Mouse (Mus musculus) stomach, embryonic 15.5 days (tissue): Measurements from ENCODE around the gene Slc4a4. TPM values are rescaled to one million over a fixed set of nuclear protein-coding genes. Genes with fewer than 3 reads are reported as not detected.

Source experiments
- ATAC-seq: fragments of 200-750 bp; cut with Nextera tagmentation; 2 replicates; pipeline ENCODE4 v1.8.0; 2017; ENCODE audit warnings: low read depth, moderate number of reproducible peaks, moderate TSS enrichment; ENCODE audit not compliant: insufficient read depth, low FRiP score
- H3K27ac ChIP-seq: fragments of 300-500 bp; sonication (generic); 2 replicates; pipeline ENCODE4 v1.5.1; 2015; ENCODE audit warnings: mild to moderate bottlenecking, inconsistent platforms
- H3K27me3 ChIP-seq: fragments of 300-500 bp; sonication (generic); replicated peaks from 2 replicates; pipeline ENCODE4 v1.6.1; 2015; ENCODE audit warnings: inconsistent platforms
- H3K36me3 ChIP-seq: fragments of 300-500 bp; sonication (generic); 2 replicates; pipeline ENCODE4 v1.6.1; 2015; ENCODE audit warnings: inconsistent platforms
- H3K4me1 ChIP-seq: fragments of 300-500 bp; sonication (generic); 2 replicates; pipeline ENCODE4 v1.6.1; 2015; ENCODE audit warnings: inconsistent platforms
- H3K4me2 ChIP-seq: fragments of 300-500 bp; sonication (generic); 2 replicates; pipeline ENCODE4 v1.6.1; 2015; ENCODE audit warnings: mild to moderate bottlenecking, inconsistent platforms
- H3K4me3 ChIP-seq: fragments of 300-500 bp; sonication (generic); replicated peaks from 2 replicates; pipeline ENCODE4 v1.5.1; 2015; ENCODE audit warnings: inconsistent platforms
- H3K9ac ChIP-seq: fragments of 300-500 bp; sonication (generic); 2 replicates; pipeline ENCODE4 v1.6.1; 2015; ENCODE audit warnings: inconsistent platforms
- H3K9me3 ChIP-seq: fragments of 300-500 bp; sonication (generic); 2 replicates; pipeline ENCODE4 v1.6.1; 2016; ENCODE audit warnings: inconsistent platforms
- WGBS: fragments of 180-500 bp; shearing (Covaris S2); methylation state at CpG from one replicate; pipeline ENCODE4 v1.1.7; 2015; 5-methylcytosine and 5-hydroxymethylcytosine counted together
- polyA plus RNA-seq: library from polyadenylated mRNA; unstranded; fragments of >200 nt; fragmentation: Nextera tagmentation; extraction: Ambion mirVana; gene quantifications from 2 replicates; pipeline ENCODE4 v1.2.1, GENCODE M21; 2015

Slc4a4 gene
- polyA plus RNA-seq, 1 experiment from 2014 or later = 4.3 TPM

DNA sequence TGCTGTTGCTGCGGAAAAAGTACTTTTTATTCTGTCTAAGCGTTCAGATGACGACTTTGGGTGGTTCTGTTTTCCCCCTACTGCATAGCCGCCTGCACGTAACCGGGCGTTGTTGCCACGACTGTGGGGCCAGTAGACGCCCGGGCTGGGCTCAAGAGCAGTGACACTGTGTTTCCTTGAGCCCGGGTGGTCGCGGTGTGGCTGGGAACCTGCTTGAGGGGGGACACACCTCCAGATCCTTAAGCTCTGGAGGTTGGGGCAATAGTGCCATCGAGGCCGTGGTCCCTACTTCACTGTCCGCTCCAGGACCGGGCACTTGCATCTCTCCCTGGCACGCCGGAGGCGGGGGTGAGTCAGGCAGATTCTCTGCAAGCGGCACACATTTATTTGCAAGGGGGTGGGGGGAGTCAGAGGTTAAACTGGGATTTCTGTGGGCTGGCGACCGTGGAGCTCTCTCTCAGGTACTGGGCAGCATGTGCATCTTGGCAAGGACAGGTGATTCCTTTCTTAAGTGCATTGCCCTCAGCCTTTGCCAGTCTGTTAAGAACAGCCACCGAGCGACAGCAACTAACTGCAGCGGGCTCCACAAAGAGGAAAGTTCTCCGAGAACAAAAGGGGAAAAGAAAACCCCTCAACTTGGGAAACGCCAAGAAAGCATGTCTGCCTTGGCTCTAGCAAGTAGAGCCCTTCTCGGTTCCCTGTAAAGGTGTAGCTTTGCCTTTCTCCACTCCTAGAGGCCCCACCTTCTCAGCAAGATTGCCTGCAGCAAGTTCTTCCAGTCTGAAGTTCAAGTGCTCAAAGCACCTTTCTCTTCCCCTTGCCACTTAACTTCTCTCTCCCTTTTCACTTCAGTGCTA is 1.2 kb downstream of the Slc4a4 start:
- peak; percentile 34; the same call in 1 of the 2 replicates for ATAC-seq
- no peaks in the 10 kb centered on the region for H3K9me3 ChIP-seq
- peak overlapping the region; percentile 23; the same call in 1 of the 2 replicates for H3K27ac ChIP-seq
- no peaks in the 10 kb centered on the region for H3K27me3 ChIP-seq
- peak overlapping the region; percentile 85 for H3K4me2 ChIP-seq
- 0 out of 2 replicates have a peak, but pooled peaks cover 3% of the 10 kb centered on the region for H3K4me1 ChIP-seq
- H3K4me3 ChIP-seq = peak overlapping the region; percentile 69
- H3K36me3 ChIP-seq = no peaks in the 10 kb centered on the region
- H3K9ac ChIP-seq = peak overlapping the region; percentile 63
- WGBS = 3% methylated on average over 29 of the region's 29 CpGs

DNA sequence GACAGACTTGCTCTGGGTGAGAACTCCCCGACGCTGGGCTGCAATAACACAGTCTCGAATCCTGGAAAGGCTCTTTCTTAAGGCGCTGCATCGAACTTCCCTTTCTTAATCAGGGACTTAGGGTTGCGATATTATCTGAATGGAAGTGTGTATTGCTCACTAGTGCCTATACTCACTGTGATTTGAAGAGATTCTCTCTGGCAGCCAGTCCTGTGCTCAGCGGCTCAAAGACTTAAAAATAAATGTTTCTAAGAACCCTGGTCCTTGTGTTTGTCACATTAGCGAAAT is 1.7 kb downstream of the Slc4a4 start:
- H3K9ac ChIP-seq = no peak overlapping the region
- ATAC-seq = no peak
- H3K27me3 ChIP-seq = no peaks in the 10 kb centered on the region
- 28% methylated on average over 8 of the region's 8 CpGs for WGBS
- peak overlapping the region; percentile 23; the same call in 1 of the 2 replicates for H3K27ac ChIP-seq
- peak overlapping the region; percentile 85 for H3K4me2 ChIP-seq
- H3K36me3 ChIP-seq = no peaks in the 10 kb centered on the region
- 0 out of 2 replicates have a peak, but pooled peaks cover 3% of the 10 kb centered on the region for H3K4me1 ChIP-seq
- H3K4me3 ChIP-seq = peak overlapping the region; percentile 69
- H3K9me3 ChIP-seq = no peaks in the 10 kb centered on the region

DNA sequence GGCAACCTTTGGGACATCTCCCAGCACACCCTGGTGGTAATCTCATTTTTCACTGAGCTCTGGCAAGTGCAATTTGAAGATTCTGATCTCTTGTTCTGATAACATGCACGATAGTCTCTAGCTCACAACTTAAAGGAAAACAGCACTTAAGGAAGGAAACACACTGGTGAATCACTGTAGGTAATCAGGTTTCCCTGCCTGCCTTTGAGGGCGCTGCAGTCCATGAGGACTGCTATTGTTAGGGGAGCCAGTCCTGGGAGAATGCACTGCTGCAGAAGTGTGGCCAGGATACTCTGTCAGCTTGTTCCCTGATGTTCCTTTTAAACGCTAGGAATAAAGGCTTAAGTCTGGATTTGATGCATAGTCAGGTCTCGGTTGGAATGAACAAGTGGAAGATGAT is 2.7 kb downstream of the Slc4a4 start:
- Histone ChIP-seq H3K4me3 (no peak overlapping the region), H3K9ac (no peak overlapping the region), H3K4me2 (no peak overlapping the region), H3K27ac (no peak overlapping the region), H3K36me3 (no peaks in the 10 kb centered on the region), H3K9me3 (no peaks in the 10 kb centered on the region), H3K4me1 (0 out of 2 replicates have a peak, but pooled peaks cover 3% of the 10 kb centered on the region), H3K27me3 (no peaks in the 10 kb centered on the region)
- ATAC-seq = no peak
- WGBS = 30% methylated on average over 4 of the region's 4 CpGs

DNA sequence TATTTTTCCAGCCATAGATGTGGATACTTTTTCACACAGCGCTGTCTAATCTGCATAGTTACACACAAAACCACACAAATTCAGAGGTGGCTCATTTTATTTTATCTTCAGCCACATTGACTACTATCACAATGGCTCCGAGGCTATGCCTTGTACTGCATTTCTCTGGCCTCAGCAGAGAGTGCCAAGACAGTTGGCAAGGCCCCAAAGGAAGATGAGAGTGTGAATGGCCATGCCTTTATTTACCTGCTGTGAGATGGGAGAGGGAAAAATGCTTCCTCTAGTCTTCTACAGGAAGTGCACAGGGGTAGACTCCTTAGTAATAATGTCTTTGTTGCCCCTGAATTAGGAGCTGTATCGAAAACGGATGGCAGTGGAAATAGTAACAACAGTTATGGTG is 3.5 kb downstream of the Slc4a4 start:
- Histone ChIP-seq H3K27ac (no peak overlapping the region), H3K9ac (no peak overlapping the region), H3K27me3 (no peaks in the 10 kb centered on the region), H3K9me3 (no peaks in the 10 kb centered on the region), H3K36me3 (no peaks in the 10 kb centered on the region), H3K4me3 (no peak overlapping the region), H3K4me2 (no peak overlapping the region), H3K4me1 (0 out of 2 replicates have a peak, but pooled peaks cover 3% of the 10 kb centered on the region)
- WGBS = 89% methylated on average over 4 of the region's 4 CpGs
- ATAC-seq = no peak

DNA sequence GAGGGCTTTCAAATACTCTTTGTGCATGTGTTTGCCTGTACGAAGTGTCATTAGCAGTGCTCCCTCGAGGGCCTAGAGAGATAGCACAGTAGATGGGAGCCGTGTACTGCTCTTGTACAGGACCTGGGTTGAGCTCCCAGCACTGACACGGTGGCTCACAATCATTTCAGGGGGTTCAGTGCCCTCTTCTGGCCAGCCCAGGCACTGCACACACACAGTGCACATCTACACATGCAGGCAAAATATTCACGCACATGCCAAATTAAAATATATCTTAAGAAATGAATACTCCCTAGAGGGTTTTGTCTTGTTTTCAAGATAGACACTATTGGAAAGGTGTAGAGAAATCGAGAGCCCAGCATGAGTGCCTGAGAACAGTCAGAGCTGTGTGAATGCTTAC is 10.0 kb downstream of the Slc4a4 start:
- Histone ChIP-seq H3K9me3 (no peaks in the 10 kb centered on the region), H3K27me3 (no peaks in the 10 kb centered on the region), H3K4me2 (no peak overlapping the region), H3K27ac (no peak overlapping the region), H3K9ac (no peak overlapping the region), H3K36me3 (no peaks in the 10 kb centered on the region), H3K4me1 (no peaks in the 10 kb centered on the region), H3K4me3 (no peak overlapping the region)
- 93% methylated on average over 6 of the region's 6 CpGs for WGBS
- ATAC-seq = no peak

DNA sequence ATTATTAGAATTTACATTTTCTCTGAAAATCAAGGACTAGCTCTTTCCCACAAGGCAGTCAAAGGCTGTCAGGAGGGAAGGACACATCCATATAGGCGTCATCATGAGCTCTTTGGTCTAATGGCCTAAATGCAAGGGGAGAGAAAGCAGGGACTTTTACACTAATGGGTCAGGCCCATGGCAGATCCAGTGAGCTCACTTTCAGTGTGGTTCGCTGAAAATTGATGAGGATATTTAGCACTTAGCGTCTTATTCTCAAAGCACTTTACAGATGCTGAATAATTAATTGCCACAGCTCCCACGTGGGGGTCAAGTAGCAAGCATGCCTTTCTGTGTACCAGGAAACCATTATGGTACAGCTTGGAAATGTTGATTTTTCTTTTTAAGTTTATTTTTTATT is 16.5 kb downstream of the Slc4a4 start:
- no peaks in the 10 kb centered on the region for H3K36me3 ChIP-seq
- 37% methylated on average over 4 of the region's 4 CpGs for WGBS
- no peaks in the 10 kb centered on the region for H3K27me3 ChIP-seq
- no peak overlapping the region for H3K4me3 ChIP-seq
- no peaks in the 10 kb centered on the region for H3K9me3 ChIP-seq
- H3K4me2 ChIP-seq = no peak overlapping the region
- H3K27ac ChIP-seq = no peak overlapping the region
- ATAC-seq = no peak
- H3K9ac ChIP-seq = no peak overlapping the region
- H3K4me1 ChIP-seq = no peaks in the 10 kb centered on the region

DNA sequence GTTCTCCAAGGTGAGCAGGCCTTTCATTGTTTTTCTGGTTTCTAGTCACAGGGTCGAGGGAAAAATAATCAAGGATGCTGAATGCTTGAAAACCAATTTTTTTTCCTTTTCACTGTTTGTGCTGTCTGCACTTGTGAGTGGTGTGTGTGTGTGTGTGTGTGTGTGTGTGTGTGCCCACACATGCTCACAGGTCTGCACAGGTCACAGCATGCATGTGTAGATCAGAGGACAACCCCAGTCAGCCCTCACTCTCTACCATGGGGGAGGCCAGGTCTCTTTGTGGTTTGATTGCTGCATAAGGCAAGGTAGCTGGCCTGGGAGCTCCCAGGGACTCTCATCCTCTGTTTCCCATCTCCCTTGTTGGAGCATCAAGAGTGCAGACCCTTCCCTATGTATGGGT is 16.9 kb downstream of the Slc4a4 start:
- Histone ChIP-seq H3K4me2 (no peak overlapping the region), H3K27ac (no peak overlapping the region), H3K36me3 (no peaks in the 10 kb centered on the region), H3K9ac (no peak overlapping the region), H3K4me1 (no peaks in the 10 kb centered on the region), H3K9me3 (no peaks in the 10 kb centered on the region), H3K27me3 (no peaks in the 10 kb centered on the region), H3K4me3 (no peak overlapping the region)
- WGBS = 74% methylated on average over 1 of the region's 1 CpGs
- no peak for ATAC-seq

DNA sequence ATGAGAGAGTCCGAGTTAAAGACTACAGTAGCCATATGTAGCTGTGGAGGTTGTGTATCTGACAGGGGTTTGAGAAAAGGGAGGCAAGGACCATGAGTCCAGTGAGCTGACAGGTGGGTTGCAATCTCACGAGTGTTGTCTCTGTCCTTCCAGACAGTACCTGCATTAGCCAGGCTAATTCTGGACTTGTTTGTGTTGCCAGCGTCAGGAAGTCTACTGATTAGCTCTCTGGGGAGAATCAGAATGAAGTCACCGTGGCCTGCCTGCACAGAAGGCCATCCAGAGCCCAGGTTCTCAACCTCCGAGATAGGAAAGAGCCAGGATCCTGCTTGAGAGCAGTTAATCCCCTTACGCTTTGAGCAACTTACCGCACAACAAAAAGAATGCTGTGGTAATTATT is 18.2 kb downstream of the Slc4a4 start:
- Histone ChIP-seq H3K36me3 (no peaks in the 10 kb centered on the region), H3K9me3 (no peaks in the 10 kb centered on the region), H3K27ac (no peak overlapping the region), H3K4me1 (no peaks in the 10 kb centered on the region), H3K27me3 (no peaks in the 10 kb centered on the region), H3K4me2 (no peak overlapping the region), H3K4me3 (no peak overlapping the region), H3K9ac (no peak overlapping the region)
- 75% methylated on average over 7 of the region's 7 CpGs for WGBS
- ATAC-seq = no peak

DNA sequence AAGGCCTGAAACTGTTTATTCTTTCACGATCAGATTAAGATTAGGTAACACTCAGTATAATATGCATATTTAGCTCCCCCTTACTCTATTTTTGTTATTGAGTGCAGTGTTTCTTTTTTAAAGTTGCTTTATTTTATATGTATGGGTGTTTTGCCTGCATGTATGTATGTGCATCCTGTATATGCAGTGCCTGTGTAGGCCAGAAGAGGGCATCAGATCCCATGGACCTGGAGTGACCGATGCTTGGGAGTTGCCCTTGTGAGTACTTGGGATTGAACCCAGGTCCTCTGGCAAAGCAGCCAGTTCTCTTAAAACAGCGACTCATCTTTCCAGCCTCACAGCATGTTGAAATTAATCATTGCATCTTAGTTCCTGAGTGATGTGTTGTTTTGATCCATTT is 21.0 kb downstream of the Slc4a4 start:
- Histone ChIP-seq H3K9me3 (no peaks in the 10 kb centered on the region), H3K36me3 (no peaks in the 10 kb centered on the region), H3K4me3 (no peak overlapping the region), H3K27ac (no peak overlapping the region), H3K4me1 (no peaks in the 10 kb centered on the region), H3K27me3 (no peaks in the 10 kb centered on the region), H3K4me2 (no peak overlapping the region), H3K9ac (no peak overlapping the region)
- 93% methylated on average over 3 of the region's 3 CpGs for WGBS
- ATAC-seq = no peak

DNA sequence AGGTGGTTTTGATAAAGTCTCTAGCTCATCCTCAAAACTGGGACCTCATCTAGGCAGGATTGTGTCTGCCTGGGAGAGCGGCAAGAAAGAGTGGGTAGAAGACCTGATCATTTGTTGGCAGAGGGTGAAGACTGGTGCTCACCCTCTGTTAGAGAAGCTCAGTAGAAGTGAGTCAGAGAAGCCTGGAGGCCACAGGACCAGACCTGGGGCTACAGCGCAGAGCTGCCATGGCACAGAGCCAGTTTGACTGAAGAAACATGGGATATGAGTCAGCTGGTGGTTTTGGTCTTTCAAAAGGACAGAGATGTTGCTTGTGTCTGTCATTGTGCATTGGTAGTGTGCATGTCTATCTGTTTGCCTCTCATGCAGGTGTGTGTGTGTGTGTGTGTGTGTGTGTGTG is 26.0 kb downstream of the Slc4a4 start:
- no peak overlapping the region for H3K27ac ChIP-seq
- no peak overlapping the region for H3K4me2 ChIP-seq

DNA sequence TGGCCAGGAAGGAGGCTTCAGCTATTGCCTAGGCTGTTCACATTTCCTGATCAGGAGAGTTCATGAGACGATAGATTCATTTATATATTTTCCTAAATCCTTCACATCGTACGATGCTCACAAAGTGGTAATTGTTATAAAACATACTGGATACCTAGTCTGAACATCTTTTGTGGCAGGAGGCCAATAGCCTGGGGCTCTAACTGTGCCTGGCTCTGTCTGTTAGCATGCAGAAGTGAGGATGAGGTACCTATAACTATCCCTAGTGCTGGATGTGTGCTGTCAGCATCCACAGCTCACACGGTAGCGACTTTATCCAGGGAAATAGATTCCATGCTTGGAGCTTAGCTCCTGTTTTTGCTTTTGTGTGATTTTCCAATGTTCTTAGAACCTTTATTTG is 28.5 kb downstream of the Slc4a4 start:
- Histone ChIP-seq H3K4me1 (no peaks in the 10 kb centered on the region), H3K9ac (no peak overlapping the region), H3K4me2 (no peak overlapping the region), H3K27me3 (no peaks in the 10 kb centered on the region), H3K4me3 (no peak overlapping the region), H3K36me3 (no peaks in the 10 kb centered on the region), H3K9me3 (no peaks in the 10 kb centered on the region), H3K27ac (no peak overlapping the region)
- no peak for ATAC-seq
- WGBS = 86% methylated on average over 5 of the region's 5 CpGs

More for the DNA sequence above, 26.0 kb downstream of the Slc4a4 start:
- H3K4me1 ChIP-seq = no peaks in the 10 kb centered on the region
- no peaks in the 10 kb centered on the region for H3K36me3 ChIP-seq
- 75% methylated on average over 2 of the region's 2 CpGs for WGBS
- H3K27me3 ChIP-seq = no peaks in the 10 kb centered on the region
- H3K4me3 ChIP-seq = no peak overlapping the region
- no peak overlapping the region for H3K9ac ChIP-seq
- no peak for ATAC-seq
- H3K9me3 ChIP-seq = no peaks in the 10 kb centered on the region

DNA sequence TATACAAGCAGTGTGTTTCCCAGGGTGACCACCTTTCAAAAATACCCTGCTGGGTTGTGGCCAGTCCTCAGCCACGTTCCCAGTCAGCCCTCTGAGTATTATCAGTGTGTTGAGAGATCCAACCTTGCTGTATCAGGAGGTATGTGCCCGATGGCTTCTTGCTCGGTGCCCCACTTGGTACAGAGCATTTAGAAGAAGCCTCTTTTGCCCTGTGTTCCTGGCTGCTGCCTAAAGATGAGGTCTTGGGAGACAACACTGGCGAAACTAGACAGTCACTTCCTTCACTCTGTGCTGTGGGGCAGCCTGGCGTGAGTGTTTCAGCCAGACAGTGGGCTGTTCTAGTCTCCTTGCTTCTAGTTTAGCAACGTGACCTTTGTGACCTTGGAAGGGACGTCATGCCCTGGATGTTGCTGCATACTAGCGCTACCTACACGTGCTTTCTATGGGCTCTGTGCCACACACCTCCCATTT is 29.9 kb downstream of the Slc4a4 start:
- no peak overlapping the region for H3K9ac ChIP-seq
- H3K4me3 ChIP-seq = no peak overlapping the region
- H3K4me2 ChIP-seq = no peak overlapping the region
- 71% methylated on average over 9 of the region's 9 CpGs for WGBS
- no peaks in the 10 kb centered on the region for H3K9me3 ChIP-seq
- no peaks in the 10 kb centered on the region for H3K27me3 ChIP-seq
- ATAC-seq = no peak
- no peaks in the 10 kb centered on the region for H3K36me3 ChIP-seq
- H3K4me1 ChIP-seq = no peaks in the 10 kb centered on the region
- H3K27ac ChIP-seq = no peak overlapping the region
